In the genomic region with DNA sequence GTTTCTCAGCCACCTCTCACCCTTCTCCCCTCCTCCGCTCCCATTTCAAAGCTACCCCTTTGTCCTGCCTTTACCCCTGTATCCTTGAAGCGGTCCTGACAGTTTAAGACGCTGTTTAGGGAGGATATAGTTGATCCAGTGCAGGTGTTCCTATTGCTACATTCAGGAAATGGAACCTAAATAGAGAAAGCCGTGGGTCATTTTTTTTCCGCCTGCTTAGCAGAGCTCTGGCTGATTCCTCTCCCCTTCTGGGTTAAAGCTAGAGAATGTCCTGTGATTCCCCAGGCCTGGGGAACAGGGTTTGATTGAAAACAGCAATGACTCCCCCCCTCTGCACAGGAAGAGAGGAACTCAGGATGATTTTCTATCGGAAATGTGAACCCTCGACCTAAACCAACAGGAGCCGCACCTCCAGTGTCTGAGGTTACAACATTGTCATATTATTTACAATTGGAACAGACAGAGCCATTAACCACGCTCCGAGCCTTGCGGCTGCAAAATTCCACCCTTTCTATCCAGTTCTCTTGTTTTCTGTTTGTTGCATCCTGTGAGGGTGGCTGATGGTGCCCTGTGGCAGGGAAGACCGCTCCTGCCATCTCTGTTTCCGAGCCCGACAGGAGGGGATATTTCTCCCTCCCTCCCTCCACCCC, we compare ENCODE assay signal across 8 mouse cellular contexts.
A peak's percentile ranks its signal among the peaks of the same experiment; 100 is the strongest.
DNase-seq lines count a peak whose midpoint lies in the region; ATAC-seq lines count a peak whose summit lies in the region.

No protein-coding gene starts in this region.

- 28% methylated on average over 14 of the region's 14 CpGs for WGBS in heart, embryonic 10.5 days
- 23% methylated on average over 14 of the region's 14 CpGs for WGBS in forebrain, embryonic 15.5 days
- 27% methylated on average over 14 of the region's 14 CpGs for WGBS in liver, embryonic 12.5 days (ENCODE audit: insufficient replicate concordance)

- no peaks in the 10 kb centered on the region for H3K36me3 ChIP-seq in heart, embryonic 10.5 days
- H3K36me3 ChIP-seq in forebrain, embryonic 15.5 days, result no peaks in the 10 kb centered on the region
- no peaks in the 10 kb centered on the region for H3K36me3 ChIP-seq in liver, embryonic 12.5 days

- DNase-seq in heart, embryonic 10.5 days (ENCODE audit: low spot score), result peak; percentile 60
- no peak for DNase-seq in heart, adult 8-10 months (ENCODE audit: low spot score)
- DNase-seq in cerebellum, adult 18-20 months, result peak; percentile 15 to 46
- peak; percentile 15 for DNase-seq in yolk sac, embryonic 10.5 days (ENCODE audit: low spot score)
- no peak for DNase-seq in left cerebral cortex, adult 8-10 months (ENCODE audit: low spot score in 2 of 2)

- H3K4me3 ChIP-seq in heart, embryonic 10.5 days, result peak overlapping the region; percentile 41
- H3K4me3 ChIP-seq in forebrain, embryonic 15.5 days, result peak overlapping the region; percentile 23
- no peak overlapping the region for H3K4me3 ChIP-seq in liver, embryonic 12.5 days

- no peaks in the 10 kb centered on the region for H3K4me1 ChIP-seq in heart, embryonic 10.5 days
- H3K4me1 ChIP-seq in forebrain, embryonic 15.5 days, result peaks cover 16% of the 10 kb centered on the region
- H3K4me1 ChIP-seq in liver, embryonic 12.5 days, result no peaks in the 10 kb centered on the region

- H3K27ac ChIP-seq in heart, embryonic 10.5 days, result peak overlapping the region; percentile 38; the same call in 1 of the 2 replicates
- 0 out of 2 replicates have a peak overlapping the region, but pooled peaks have one; percentile 4 for H3K27ac ChIP-seq in forebrain, embryonic 15.5 days (replicated peaks)
- no peak overlapping the region for H3K27ac ChIP-seq in liver, embryonic 12.5 days

- ATAC-seq in forebrain, embryonic 15.5 days (replicated peaks), result peak; percentile 55
- ATAC-seq in liver, embryonic 12.5 days, result no peak
- no peak for ATAC-seq in granulocyte monocyte progenitor cell, adult 5-6 weeks (replicated peaks; ENCODE audit: poor library complexity, severe bottlenecking)

- H3K9me3 ChIP-seq in heart, embryonic 10.5 days, result no peaks in the 10 kb centered on the region
- H3K9me3 ChIP-seq in forebrain, embryonic 15.5 days, result no peaks in the 10 kb centered on the region
- H3K9me3 ChIP-seq in liver, embryonic 12.5 days (replicated peaks), result no peaks in the 10 kb centered on the region

- H3K9ac ChIP-seq in forebrain, embryonic 15.5 days (replicated peaks), result peak overlapping the region; percentile 3; the same call in 1 of the 2 replicates
- no peak overlapping the region for H3K9ac ChIP-seq in liver, embryonic 12.5 days

- H3K27me3 ChIP-seq in heart, embryonic 10.5 days (ENCODE audit: insufficient read depth, poor library complexity, severe bottlenecking), result no peaks in the 10 kb centered on the region
- H3K27me3 ChIP-seq in forebrain, embryonic 15.5 days, result no peaks in the 10 kb centered on the region
- H3K27me3 ChIP-seq in liver, embryonic 12.5 days (replicated peaks), result peaks cover 17% of the 10 kb centered on the region

- peak overlapping the region; percentile 47 for H3K4me2 ChIP-seq in forebrain, embryonic 15.5 days (replicated peaks)
- H3K4me2 ChIP-seq in liver, embryonic 12.5 days, result peak overlapping the region; percentile 24

Comparison
In these comparisons a context has a peak if more than half of its experiments do, and no peak if none do; other contexts are left out.
1. DNase-seq: peak in heart, embryonic 10.5 days (single experiment), cerebellum, adult 18-20 months (2 of 2) and yolk sac, embryonic 10.5 days (single experiment); none in heart, adult 8-10 months (single experiment) and left cerebral cortex, adult 8-10 months (0 of 2).